Mouse (Mus musculus) splenic B cell, adult 2 months (primary cell): ENCODE measurements around the gene Acot7.
A peak's percentile ranks its signal among the peaks of the same experiment; 100 is the strongest.

Experiments
- DNase-seq: peaks from one replicate; pipeline ENCODE4 v3.0.0-alpha.2; 2011; ENCODE audit warnings: low read depth, low spot score
- H3K27me3 ChIP-seq: 2 replicates; pipeline ENCODE4 v1.6.1; 2012; ENCODE audit warnings: mild to moderate bottlenecking, low read length, moderate library complexity, mixed read lengths; ENCODE audit not compliant: control insufficient read depth, poor library complexity, insufficient read depth, severe bottlenecking
- H3K36me3 ChIP-seq: 2 replicates; pipeline ENCODE4 v1.6.1; 2012; ENCODE audit warnings: mild to moderate bottlenecking, low read length, moderate library complexity, mixed read lengths; ENCODE audit not compliant: control insufficient read depth, poor library complexity, insufficient read depth, severe bottlenecking

The Acot7 gene

GRCm38 (mm10) chr4:152177537-152178343 is at the start of gene Acot7:
Gene Acot7 (plus strand): TSS chr4:152178134.
- no peaks in the 10 kb centered on the region for H3K36me3 ChIP-seq
- peaks cover 2% of the 10 kb centered on the region; the same call in 1 of the 2 replicates for H3K27me3 ChIP-seq
- DNase-seq: peak; percentile 94

GRCm38 (mm10) chr4:152128784-152129183 is 49.1 kb upstream of the Acot7 start:
- no peaks in the 10 kb centered on the region for H3K36me3 ChIP-seq
- DNase-seq: no peak
- H3K27me3 ChIP-seq: no peaks in the 10 kb centered on the region

- Histone ChIP-seq H3K27me3 (no peaks in the 10 kb centered on the region), H3K36me3 (no peaks in the 10 kb centered on the region)
- no peak for DNase-seq
Measured at GRCm38 (mm10) chr4:152129395-152129930, 48.5 kb upstream of the Acot7 start.

- H3K36me3 ChIP-seq: no peaks in the 10 kb centered on the region
- peak; percentile 68 for DNase-seq
- no peaks in the 10 kb centered on the region for H3K27me3 ChIP-seq
Measured at GRCm38 (mm10) chr4:152130771-152131653, 46.9 kb upstream of the Acot7 start.

GRCm38 (mm10) chr4:152131809-152132771 is 45.8 kb upstream of the Acot7 start:
- DNase-seq: no peak
- no peaks in the 10 kb centered on the region for H3K36me3 ChIP-seq
- H3K27me3 ChIP-seq: no peaks in the 10 kb centered on the region; the same call in 1 of the 2 replicates

- no peaks in the 10 kb centered on the region for H3K36me3 ChIP-seq
- DNase-seq: no peak
- H3K27me3 ChIP-seq: no peaks in the 10 kb centered on the region; the same call in 1 of the 2 replicates
Measured at GRCm38 (mm10) chr4:152132772-152133169, 45.2 kb upstream of the Acot7 start.

- Histone ChIP-seq H3K27me3 (no peaks in the 10 kb centered on the region; the same call in 1 of the 2 replicates), H3K36me3 (no peaks in the 10 kb centered on the region)
- no peak for DNase-seq
Measured at GRCm38 (mm10) chr4:152133213-152133612, 44.7 kb upstream of the Acot7 start.

GRCm38 (mm10) chr4:152134507-152134906 is 43.4 kb upstream of the Acot7 start:
- DNase-seq: peak; percentile 72
- Histone ChIP-seq H3K36me3 (no peaks in the 10 kb centered on the region), H3K27me3 (no peaks in the 10 kb centered on the region; the same call in 1 of the 2 replicates)

GRCm38 (mm10) chr4:152135363-152135762 is 42.6 kb upstream of the Acot7 start:
- Histone ChIP-seq H3K27me3 (no peaks in the 10 kb centered on the region; the same call in none of the 2 replicates), H3K36me3 (no peaks in the 10 kb centered on the region)
- no peak for DNase-seq

GRCm38 (mm10) chr4:152136112-152136875 is 41.6 kb upstream of the Acot7 start:
- H3K36me3 ChIP-seq: no peaks in the 10 kb centered on the region
- H3K27me3 ChIP-seq: no peaks in the 10 kb centered on the region; the same call in none of the 2 replicates

GRCm38 (mm10) chr4:152136876-152137250 is 41.1 kb upstream of the Acot7 start:
- Histone ChIP-seq H3K36me3 (no peaks in the 10 kb centered on the region), H3K27me3 (no peaks in the 10 kb centered on the region; the same call in none of the 2 replicates)
- no peak for DNase-seq

More at GRCm38 (mm10) chr4:152136112-152136875, 41.6 kb upstream of the Acot7 start:
- peak; percentile 69 for DNase-seq

- Histone ChIP-seq H3K36me3 (no peaks in the 10 kb centered on the region), H3K27me3 (no peaks in the 10 kb centered on the region; the same call in none of the 2 replicates)
- DNase-seq: peak; percentile 94
Measured at GRCm38 (mm10) chr4:152138497-152139260, 39.3 kb upstream of the Acot7 start.

GRCm38 (mm10) chr4:152140441-152140840 is 37.5 kb upstream of the Acot7 start:
- Histone ChIP-seq H3K36me3 (no peaks in the 10 kb centered on the region), H3K27me3 (no peaks in the 10 kb centered on the region; the same call in none of the 2 replicates)
- peak; percentile 80 for DNase-seq
